Mouse (Mus musculus) c-Kit-positive CD71-positive TER-119-positive erythroid progenitor cells, embryonic 14.5 days (primary cell): Measurements from ENCODE around the gene C2cd3.

ENCODE experiments used
- DNase-seq: peaks from one replicate; pipeline ENCODE4 v3.0.0-alpha.2; 2013; ENCODE audit warnings: low spot score

C2cd3 gene

GRCm38 (mm10) chr7:100371495-100372451, at the start of gene C2cd3, which contains the start of gene Ppme1:
C2cd3 (plus strand) TSS chr7:100372233.
Ppme1 (minus strand) TSS chr7:100372307.
- peak; percentile 97 for DNase-seq

- DNase-seq: no peak
These were observed 48.3 kb upstream of the C2cd3 start for GRCm38 (mm10) chr7:100323721-100324120.

- DNase-seq: no peak
These were observed 46.6 kb upstream of the C2cd3 start for GRCm38 (mm10) chr7:100325482-100325881.

- DNase-seq: no peak
These were observed 44.5 kb upstream of the C2cd3 start for GRCm38 (mm10) chr7:100327514-100327913.

GRCm38 (mm10) chr7:100328636-100329035, 43.4 kb upstream of the C2cd3 start:
- DNase-seq: no peak

GRCm38 (mm10) chr7:100331269-100331668, 40.8 kb upstream of the C2cd3 start:
- no peak for DNase-seq

- no peak for DNase-seq
These were observed 36.1 kb upstream of the C2cd3 start for GRCm38 (mm10) chr7:100335921-100336320.

GRCm38 (mm10) chr7:100354984-100355383, 17.0 kb upstream of the C2cd3 start:
- DNase-seq: no peak

GRCm38 (mm10) chr7:100356324-100356723, 15.7 kb upstream of the C2cd3 start:
- DNase-seq: no peak

- DNase-seq: no peak
These were observed 15.3 kb upstream of the C2cd3 start for GRCm38 (mm10) chr7:100356768-100357167.

GRCm38 (mm10) chr7:100357856-100358255, 14.2 kb upstream of the C2cd3 start:
- no peak for DNase-seq

GRCm38 (mm10) chr7:100363162-100363561, 8.9 kb upstream of the C2cd3 start:
- no peak for DNase-seq

GRCm38 (mm10) chr7:100364888-100365287, 7.1 kb upstream of the C2cd3 start:
- no peak for DNase-seq

- DNase-seq: peak; percentile 32
These were observed 483 bp downstream of the C2cd3 start for GRCm38 (mm10) chr7:100372452-100372980.

GRCm38 (mm10) chr7:100378257-100378656, 6.2 kb downstream of the C2cd3 start:
- no peak for DNase-seq

GRCm38 (mm10) chr7:100381161-100381560, 9.1 kb downstream of the C2cd3 start:
- DNase-seq: no peak

- DNase-seq: no peak
These were observed 11.2 kb downstream of the C2cd3 start for GRCm38 (mm10) chr7:100383207-100383606.

- no peak for DNase-seq
These were observed 16.1 kb downstream of the C2cd3 start for GRCm38 (mm10) chr7:100388174-100388573.

GRCm38 (mm10) chr7:100390166-100390565, 18.1 kb downstream of the C2cd3 start:
- no peak for DNase-seq

- peak; percentile 7 for DNase-seq
These were observed 20.2 kb downstream of the C2cd3 start for GRCm38 (mm10) chr7:100392265-100392664.

- no peak for DNase-seq
These were observed 27.3 kb downstream of the C2cd3 start for GRCm38 (mm10) chr7:100399231-100399913.

GRCm38 (mm10) chr7:100400899-100401539, 29.0 kb downstream of the C2cd3 start:
- DNase-seq: no peak
